Mouse (Mus musculus) lung, embryonic 15.5 days (tissue): ENCODE data around the gene Gm28042. TPM values are rescaled to one million over a fixed set of nuclear protein-coding genes. Genes with fewer than 3 reads are reported as not detected.

Experiments used
- ATAC-seq: fragments of 200-750 bp; cut with Nextera tagmentation; 2 replicates; pipeline ENCODE4 v1.8.0; 2017; ENCODE audit warnings: moderate number of reproducible peaks, borderline replicate concordance; ENCODE audit not compliant: low FRiP score, low TSS enrichment; ENCODE audit errors: extremely low read depth
- H3K27ac ChIP-seq: fragments of 300-500 bp; sonication (generic); 2 replicates; pipeline ENCODE4 v1.5.1; 2015; ENCODE audit warnings: moderate library complexity, mild to moderate bottlenecking, inconsistent platforms
- H3K27me3 ChIP-seq: fragments of 300-500 bp; sonication (generic); 2 replicates; pipeline ENCODE4 v1.6.1; 2015; ENCODE audit warnings: inconsistent platforms
- H3K36me3 ChIP-seq: fragments of 300-500 bp; sonication (generic); 2 replicates; pipeline ENCODE4 v1.6.1; 2015; ENCODE audit warnings: inconsistent platforms
- H3K4me1 ChIP-seq: fragments of 300-500 bp; sonication (generic); 2 replicates; pipeline ENCODE4 v1.6.1; 2015; ENCODE audit warnings: inconsistent platforms
- H3K4me2 ChIP-seq: fragments of 300-500 bp; sonication (generic); 2 replicates; pipeline ENCODE4 v1.6.1; 2015; ENCODE audit warnings: inconsistent platforms, mild to moderate bottlenecking, moderate library complexity
- H3K4me3 ChIP-seq: fragments of 300-500 bp; sonication (generic); 2 replicates; pipeline ENCODE4 v1.5.1; 2015; ENCODE audit warnings: mild to moderate bottlenecking, inconsistent platforms
- H3K9ac ChIP-seq: fragments of 300-500 bp; sonication (generic); 2 replicates; pipeline ENCODE4 v1.6.1; 2015; ENCODE audit warnings: inconsistent platforms
- H3K9me3 ChIP-seq: fragments of 300-500 bp; sonication (generic); 2 replicates; pipeline ENCODE4 v1.6.1; 2016; ENCODE audit warnings: inconsistent platforms
- WGBS: fragments of 180-500 bp; shearing (Covaris S2); methylation state at CpG from one replicate; pipeline ENCODE4 v1.1.7; 2015; 5-methylcytosine and 5-hydroxymethylcytosine counted together
- polyA plus RNA-seq: library from polyadenylated mRNA; unstranded; fragments of >200 nt; fragmentation: Nextera tagmentation; extraction: Ambion mirVana; gene quantifications from 2 replicates; pipeline ENCODE4 v1.2.1, GENCODE M21; 2015

The Gm28042 gene
- polyA plus RNA-seq, 1 experiment from 2014 or later = 3.1 TPM

DNA sequence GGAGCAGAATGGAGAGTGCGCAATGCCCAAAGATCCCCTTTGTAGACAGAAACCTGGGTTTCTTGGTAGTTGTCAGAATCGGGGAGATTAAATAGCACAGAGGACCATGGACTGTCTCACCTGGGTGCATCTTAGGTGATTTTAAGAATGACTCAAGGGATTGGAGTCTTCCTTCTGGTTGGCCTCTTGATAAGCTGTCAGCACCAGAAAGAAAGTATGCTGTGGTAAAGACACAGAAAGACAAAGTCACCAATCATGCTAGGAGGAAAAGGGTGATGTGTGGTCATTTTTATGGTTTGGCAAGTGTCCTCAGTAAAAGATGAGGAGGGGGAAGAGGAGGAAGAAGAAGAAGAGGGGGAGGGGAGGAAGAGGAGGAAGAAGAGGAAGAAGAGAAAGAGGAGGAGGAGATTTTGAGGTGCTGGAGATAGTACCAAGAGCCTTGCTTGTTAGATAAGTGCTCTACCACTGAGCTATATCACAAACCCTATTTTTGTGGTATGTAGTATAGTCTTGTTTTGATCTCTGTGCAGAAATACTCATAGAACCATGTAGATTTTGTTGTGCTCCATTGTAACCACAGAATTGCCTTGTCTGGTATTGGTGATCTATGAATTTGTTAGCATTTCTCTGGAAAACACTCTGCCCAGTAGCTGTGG lies 13.3 kb upstream of the Gm28042 start:
- H3K36me3 ChIP-seq = peaks cover 22% of the 10 kb centered on the region; the same call in 1 of the 2 replicates
- ATAC-seq = no peak
- H3K4me3 ChIP-seq = no peak overlapping the region
- no peak overlapping the region for H3K27ac ChIP-seq
- H3K9me3 ChIP-seq = no peaks in the 10 kb centered on the region
- WGBS = 89% methylated on average over 2 of the region's 2 CpGs
- H3K27me3 ChIP-seq = no peaks in the 10 kb centered on the region
- no peak overlapping the region for H3K4me2 ChIP-seq
- H3K9ac ChIP-seq = no peak overlapping the region
- no peaks in the 10 kb centered on the region for H3K4me1 ChIP-seq

DNA sequence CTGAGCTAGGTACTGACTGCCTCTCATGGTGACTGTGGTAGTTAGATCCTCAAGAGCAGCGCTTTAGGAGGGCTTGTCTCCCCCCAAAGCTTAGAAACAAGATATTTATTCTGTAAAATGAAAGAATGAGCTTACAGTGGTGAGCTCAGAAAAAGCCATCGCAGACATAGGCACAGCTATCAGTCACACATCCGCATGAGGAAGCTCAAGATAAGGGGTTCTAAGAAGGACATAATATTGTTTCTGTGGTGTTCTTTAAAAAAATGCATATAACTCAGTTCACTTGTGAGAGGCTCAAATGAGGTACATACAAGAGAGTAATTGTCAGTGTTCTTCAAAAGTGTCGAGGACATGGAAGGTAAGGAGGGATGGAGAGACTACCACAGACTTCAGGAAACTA lies 11.4 kb upstream of the Gm28042 start:
- ATAC-seq = no peak
- Histone ChIP-seq H3K27ac (no peak overlapping the region), H3K9me3 (no peaks in the 10 kb centered on the region), H3K4me3 (no peak overlapping the region), H3K9ac (no peak overlapping the region), H3K4me2 (no peak overlapping the region), H3K4me1 (no peaks in the 10 kb centered on the region), H3K27me3 (no peaks in the 10 kb centered on the region), H3K36me3 (peaks cover 37% of the 10 kb centered on the region; the same call in 1 of the 2 replicates)
- 86% methylated on average over 4 of the region's 4 CpGs for WGBS

DNA sequence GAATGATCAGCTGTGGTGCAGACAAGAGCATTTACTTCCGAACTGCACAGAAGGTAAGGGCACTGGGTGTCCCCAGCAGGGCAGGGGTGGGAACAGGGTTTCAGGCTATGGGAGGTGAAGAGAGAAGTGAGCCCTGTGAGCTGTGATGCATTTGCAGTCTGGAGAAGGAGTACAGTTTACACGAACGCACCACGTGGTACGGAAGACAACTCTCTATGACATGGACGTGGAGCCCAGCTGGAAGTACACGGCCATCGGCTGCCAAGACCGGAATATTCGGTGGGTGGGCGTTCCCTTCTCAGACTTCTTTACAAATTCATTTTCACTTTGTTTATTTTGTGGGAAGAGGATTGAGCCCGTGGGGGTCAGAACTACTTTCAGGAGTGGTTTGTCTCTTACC lies 9.7 kb upstream of the Gm28042 start:
- ATAC-seq = no peak; the same call in 1 of the 2 replicates
- H3K9me3 ChIP-seq = no peaks in the 10 kb centered on the region
- no peak overlapping the region for H3K4me2 ChIP-seq
- no peak overlapping the region for H3K4me3 ChIP-seq
- H3K9ac ChIP-seq = no peak overlapping the region
- peaks cover 42% of the 10 kb centered on the region for H3K36me3 ChIP-seq
- H3K4me1 ChIP-seq = no peaks in the 10 kb centered on the region
- H3K27ac ChIP-seq = no peak overlapping the region
- WGBS = 64% methylated on average over 12 of the region's 12 CpGs
- H3K27me3 ChIP-seq = no peaks in the 10 kb centered on the region

DNA sequence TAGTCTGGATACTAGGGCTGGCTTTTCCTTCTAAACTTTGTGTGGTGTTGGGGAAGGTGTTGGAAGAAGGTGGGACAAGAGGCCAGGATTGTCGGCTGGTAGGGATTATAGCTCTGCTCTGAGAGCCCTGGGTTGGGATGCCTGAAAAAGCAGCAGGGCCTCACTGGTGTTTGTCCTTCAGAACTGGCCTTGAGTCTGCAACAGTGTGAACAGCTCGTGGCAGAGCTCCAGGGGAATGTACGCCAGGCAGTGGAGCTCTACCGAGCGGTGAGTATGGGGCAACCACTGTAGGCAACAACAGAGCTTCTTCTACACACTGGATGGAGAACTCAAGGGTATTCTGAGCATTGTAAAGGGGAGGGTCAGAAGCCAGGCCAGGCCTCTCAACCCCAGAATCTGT lies 3.0 kb upstream of the Gm28042 start:
- H3K4me2 ChIP-seq = no peak overlapping the region
- H3K27me3 ChIP-seq = no peaks in the 10 kb centered on the region
- ATAC-seq = no peak
- peaks cover 15% of the 10 kb centered on the region for H3K4me1 ChIP-seq
- no peak overlapping the region for H3K27ac ChIP-seq
- peaks cover 47% of the 10 kb centered on the region for H3K36me3 ChIP-seq
- H3K9me3 ChIP-seq = no peaks in the 10 kb centered on the region
- H3K4me3 ChIP-seq = no peak overlapping the region
- 85% methylated on average over 5 of the region's 5 CpGs for WGBS
- no peak overlapping the region for H3K9ac ChIP-seq

DNA sequence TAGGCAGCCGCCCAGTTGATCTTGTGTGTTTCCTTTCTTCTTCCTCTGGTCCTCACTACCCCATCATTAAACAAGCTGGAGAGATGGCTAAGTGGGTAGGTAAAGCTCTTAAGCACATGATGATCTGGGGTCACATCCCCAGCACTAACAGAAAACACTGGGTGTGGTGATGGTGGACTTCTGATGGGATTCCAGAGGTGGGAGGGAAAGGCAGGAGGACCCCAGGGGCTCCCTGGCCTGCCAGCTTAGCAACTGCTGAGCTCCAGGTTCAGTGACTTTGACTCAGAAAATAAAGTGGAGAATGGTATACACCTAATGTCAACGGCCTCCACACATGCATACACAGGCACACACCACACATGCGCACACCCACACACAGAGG lies 648 bp downstream of the Gm28042 start:
- Histone ChIP-seq H3K4me2 (peak overlapping the region; percentile 71), H3K9ac (peak overlapping the region; percentile 93), H3K27me3 (no peaks in the 10 kb centered on the region), H3K4me3 (peak overlapping the region; percentile 82), H3K36me3 (peaks cover 39% of the 10 kb centered on the region), H3K4me1 (peaks cover 18% of the 10 kb centered on the region), H3K27ac (peak overlapping the region; percentile 93), H3K9me3 (no peaks in the 10 kb centered on the region)
- 42% methylated on average over 3 of the region's 3 CpGs for WGBS
- ATAC-seq = no peak

DNA sequence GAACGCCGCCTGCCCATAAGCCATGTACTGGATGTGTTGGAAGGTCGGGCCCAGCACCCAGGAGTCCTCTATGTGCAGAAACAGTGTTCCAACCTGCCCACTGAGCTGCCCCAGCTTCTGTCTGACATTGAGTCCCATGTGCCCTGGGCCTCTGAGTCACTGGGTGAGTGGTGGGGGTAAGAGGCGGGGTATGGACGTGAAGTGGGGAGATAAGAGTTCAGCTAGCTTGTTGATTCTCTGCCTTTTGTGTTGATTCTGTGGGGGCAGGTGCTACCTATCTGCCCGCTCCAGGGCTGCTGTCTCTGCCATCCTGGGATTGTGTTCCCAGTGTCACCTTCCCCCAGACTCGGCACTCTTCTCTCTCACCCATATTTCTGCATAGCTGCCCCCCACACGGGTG lies 3.1 kb downstream of the Gm28042 start:
- no peaks in the 10 kb centered on the region for H3K27me3 ChIP-seq
- H3K4me3 ChIP-seq = no peak overlapping the region
- no peaks in the 10 kb centered on the region for H3K9me3 ChIP-seq
- no peak for ATAC-seq
- H3K36me3 ChIP-seq = peaks cover 25% of the 10 kb centered on the region; the same call in 1 of the 2 replicates
- no peak overlapping the region for H3K9ac ChIP-seq
- H3K4me2 ChIP-seq = no peak overlapping the region
- 61% methylated on average over 8 of the region's 8 CpGs for WGBS
- no peak overlapping the region for H3K27ac ChIP-seq
- H3K4me1 ChIP-seq = peaks cover 18% of the 10 kb centered on the region

DNA sequence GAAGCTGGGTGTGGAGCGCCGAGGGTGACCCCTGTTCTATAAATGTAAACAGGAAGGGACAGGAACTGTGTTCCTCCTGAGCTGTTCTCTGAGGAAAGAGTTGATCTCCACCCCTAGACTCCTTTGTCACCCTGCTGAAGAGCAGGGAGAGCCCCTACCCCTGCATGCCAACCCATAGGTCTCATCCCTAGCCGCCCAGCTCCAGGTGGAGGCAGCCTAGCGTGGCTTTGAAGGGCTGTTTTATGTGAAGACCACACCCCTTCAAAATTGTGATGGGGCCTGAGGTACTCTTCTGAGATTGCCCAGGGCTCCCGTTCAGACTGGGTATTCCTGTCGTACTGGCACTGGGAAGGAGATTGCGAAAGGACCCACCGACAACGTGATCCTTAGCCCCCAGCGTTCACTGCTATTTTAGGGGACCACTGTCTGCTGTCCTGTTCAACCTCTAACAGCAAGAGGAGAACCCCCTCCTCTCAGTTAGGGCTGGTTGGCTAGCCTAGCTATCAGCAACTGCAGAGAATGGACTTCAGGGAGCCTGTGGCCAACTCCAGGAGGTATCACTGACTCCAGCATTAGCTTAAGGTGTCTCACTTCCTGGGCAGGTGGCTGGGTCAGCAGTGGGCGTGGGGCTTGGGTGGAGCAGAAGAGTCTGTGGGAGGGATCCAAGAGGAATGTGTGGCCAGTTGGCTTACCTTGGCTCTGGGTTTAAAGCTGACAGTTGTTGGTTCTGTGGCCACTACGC lies 5.6 kb downstream of the Gm28042 start, which contains the start of gene Pla2g4b:
Gene Pla2g4b (plus strand): TSS at position 692 of the 742 bp plus-strand sequence.
- WGBS = 82% methylated on average over 12 of the region's 12 CpGs
- Histone ChIP-seq H3K27me3 (no peaks in the 10 kb centered on the region), H3K27ac (no peak within 1 kb of the TSS), H3K4me2 (no peak within 1 kb of the TSS), H3K4me1 (peaks cover 11% of the 10 kb centered on the region), H3K36me3 (peaks cover 24% of the 10 kb centered on the region; the same call in 1 of the 2 replicates), H3K9ac (no peak within 1 kb of the TSS), H3K4me3 (no peak within 1 kb of the TSS), H3K9me3 (no peaks in the 10 kb centered on the region)
- no peak for ATAC-seq

DNA sequence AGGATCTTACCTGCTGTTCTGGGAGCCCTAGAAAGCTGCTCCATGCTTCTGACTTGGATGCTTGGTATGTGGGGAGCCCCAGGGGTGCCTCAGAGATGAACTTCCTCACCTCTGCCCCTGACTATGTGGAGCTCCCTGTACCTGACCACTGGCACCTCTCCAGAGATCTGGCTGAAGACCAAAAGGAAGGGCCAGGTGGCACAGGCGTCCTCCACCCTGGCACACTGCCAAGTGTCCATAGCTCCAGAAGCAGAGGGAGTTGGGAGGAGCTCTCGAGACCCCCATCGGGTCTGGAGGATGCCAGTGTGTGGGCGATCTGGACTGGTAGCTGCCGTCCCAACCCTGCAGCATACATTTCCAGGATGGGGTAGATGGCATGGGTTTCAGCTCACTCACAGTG lies 6.4 kb downstream of the Gm28042 start:
- WGBS = 45% methylated on average over 5 of the region's 5 CpGs
- Histone ChIP-seq H3K4me2 (no peak overlapping the region), H3K4me1 (peaks cover 3% of the 10 kb centered on the region; the same call in 1 of the 2 replicates), H3K9me3 (no peaks in the 10 kb centered on the region), H3K9ac (no peak overlapping the region), H3K4me3 (no peak overlapping the region), H3K36me3 (peaks cover 27% of the 10 kb centered on the region; the same call in 1 of the 2 replicates), H3K27ac (no peak overlapping the region), H3K27me3 (no peaks in the 10 kb centered on the region)
- no peak for ATAC-seq

DNA sequence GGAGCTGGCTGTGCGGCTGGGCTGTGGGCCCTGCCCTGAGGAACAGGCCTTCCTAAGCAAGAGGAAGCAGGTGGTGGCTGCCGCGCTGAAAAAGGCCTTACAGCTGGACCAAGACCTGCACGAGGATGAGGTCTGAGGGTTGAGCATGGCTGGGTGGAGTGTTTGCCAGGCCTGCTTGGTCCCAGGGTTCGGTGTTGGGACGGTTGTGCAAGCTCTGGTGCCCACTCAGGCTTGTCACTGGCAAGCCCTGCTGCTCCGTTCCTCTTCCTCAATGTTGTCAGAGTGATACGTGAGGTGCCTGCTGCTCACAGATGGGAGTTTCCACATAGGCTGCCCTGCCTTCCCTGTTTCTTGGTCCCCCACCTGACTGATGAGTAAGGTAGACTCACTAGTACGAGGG lies 10.5 kb downstream of the Gm28042 start:
- H3K9me3 ChIP-seq = no peaks in the 10 kb centered on the region
- WGBS = 88% methylated on average over 9 of the region's 9 CpGs
- no peak overlapping the region for H3K4me2 ChIP-seq
- H3K4me1 ChIP-seq = no peaks in the 10 kb centered on the region
- H3K4me3 ChIP-seq = no peak overlapping the region
- no peak overlapping the region for H3K9ac ChIP-seq
- no peak for ATAC-seq
- H3K27me3 ChIP-seq = no peaks in the 10 kb centered on the region
- no peak overlapping the region for H3K27ac ChIP-seq
- H3K36me3 ChIP-seq = peaks cover 38% of the 10 kb centered on the region; the same call in 1 of the 2 replicates

DNA sequence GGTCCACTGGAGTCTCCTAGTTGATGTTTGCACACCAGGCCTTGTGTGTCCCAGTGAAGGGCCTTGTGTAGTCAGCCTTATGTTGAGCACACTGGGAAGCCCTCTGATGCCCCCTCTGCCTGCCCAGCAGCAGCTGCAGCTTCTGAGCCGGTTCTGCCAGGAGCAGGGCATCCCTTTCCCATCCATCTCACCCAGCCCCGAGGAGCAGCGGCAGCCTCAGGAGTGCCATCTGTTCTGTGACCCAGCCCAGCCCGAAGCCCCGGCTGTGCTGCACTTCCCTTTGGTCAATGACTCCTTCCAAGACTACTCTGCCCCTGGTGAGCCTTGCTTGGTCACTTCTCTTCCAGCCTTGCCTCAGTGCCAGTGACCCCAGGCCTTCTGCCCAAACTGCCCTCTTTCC lies 13.7 kb downstream of the Gm28042 start:
- WGBS = 86% methylated on average over 5 of the region's 5 CpGs
- Histone ChIP-seq H3K27me3 (no peaks in the 10 kb centered on the region), H3K9ac (no peak overlapping the region), H3K4me2 (no peak overlapping the region), H3K9me3 (no peaks in the 10 kb centered on the region), H3K36me3 (peaks cover 30% of the 10 kb centered on the region; the same call in 1 of the 2 replicates), H3K4me3 (no peak overlapping the region), H3K4me1 (0 out of 2 replicates have a peak, but pooled peaks cover 8% of the 10 kb centered on the region), H3K27ac (no peak overlapping the region)
- ATAC-seq = no peak

DNA sequence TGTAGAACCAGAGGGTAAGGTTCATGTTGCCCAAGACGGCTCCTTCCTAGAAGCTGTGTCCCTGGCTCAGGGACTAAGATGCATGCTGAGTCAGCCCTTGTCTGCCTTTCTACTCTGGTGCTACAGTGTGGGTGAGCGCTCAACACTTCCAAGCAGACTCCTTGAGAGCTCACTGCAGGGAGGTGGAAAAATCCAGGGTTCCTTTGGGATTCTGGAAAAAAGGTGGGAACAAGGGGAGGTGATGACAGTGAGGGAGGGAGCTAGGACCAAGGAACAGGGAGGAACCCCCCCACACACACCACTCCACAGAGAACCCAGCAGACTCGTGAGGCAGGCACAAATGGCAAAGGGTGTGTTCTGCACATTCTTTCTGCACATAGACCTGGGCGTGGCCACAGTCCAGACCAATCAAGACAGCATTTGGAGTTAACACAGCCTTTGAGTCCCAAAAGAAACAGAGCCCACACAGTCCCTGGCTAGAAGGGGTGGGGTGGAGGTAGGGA lies 16.9 kb downstream of the Gm28042 start:
- H3K4me3 ChIP-seq = no peak overlapping the region
- 39% methylated on average over 4 of the region's 4 CpGs for WGBS
- H3K36me3 ChIP-seq = peaks cover 21% of the 10 kb centered on the region; the same call in 1 of the 2 replicates
- no peaks in the 10 kb centered on the region for H3K27me3 ChIP-seq
- H3K4me1 ChIP-seq = 0 out of 2 replicates have a peak, but pooled peaks cover 8% of the 10 kb centered on the region
- no peak overlapping the region for H3K9ac ChIP-seq
- peak overlapping the region; percentile 49 for H3K27ac ChIP-seq
- peak; percentile 54; the same call in 1 of the 2 replicates for ATAC-seq
- no peaks in the 10 kb centered on the region for H3K9me3 ChIP-seq
- no peak overlapping the region for H3K4me2 ChIP-seq

DNA sequence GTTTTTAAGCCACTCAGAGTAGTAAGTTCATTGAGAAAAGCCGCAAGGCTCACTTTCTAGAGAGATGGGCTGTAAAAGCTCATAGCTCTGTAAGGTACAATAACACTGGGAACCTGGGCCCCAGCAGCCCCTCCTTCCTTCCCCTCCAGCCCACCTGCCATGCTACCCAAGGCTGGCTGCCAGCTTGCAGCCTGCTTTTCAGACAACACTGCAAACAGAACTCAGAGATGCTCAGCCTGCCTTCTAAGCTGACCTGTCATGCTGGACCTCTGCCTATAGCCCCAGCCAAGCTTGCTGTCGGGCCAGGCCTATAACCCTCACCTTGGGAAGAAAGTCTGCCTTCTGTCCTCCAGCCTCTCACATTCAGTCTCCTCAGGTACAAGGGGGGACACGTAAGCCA lies 17.4 kb downstream of the Gm28042 start:
- H3K4me1 ChIP-seq = 0 out of 2 replicates have a peak, but pooled peaks cover 8% of the 10 kb centered on the region
- H3K27me3 ChIP-seq = no peaks in the 10 kb centered on the region
- no peak overlapping the region for H3K9ac ChIP-seq
- H3K27ac ChIP-seq = peak overlapping the region; percentile 49
- H3K36me3 ChIP-seq = peaks cover 18% of the 10 kb centered on the region; the same call in 1 of the 2 replicates
- H3K4me3 ChIP-seq = no peak overlapping the region
- no peak overlapping the region for H3K4me2 ChIP-seq
- no peak for ATAC-seq
- no peaks in the 10 kb centered on the region for H3K9me3 ChIP-seq
- 72% methylated on average over 3 of the region's 3 CpGs for WGBS
